Mouse (Mus musculus) skeletal muscle tissue, adult 2 months (tissue): ENCODE results near the gene Dnajc7.
"Not testable (repeated sequence)": the region's sequence is repeated elsewhere in the genome, so short reads cannot be mapped to it uniquely, and the experiment has no call there.

Experiments
- DNase-seq: peaks from one replicate; pipeline ENCODE4 v3.0.0-alpha.2; 2012; ENCODE audit warnings: low read depth, low spot score

The Dnajc7 gene

GRCm38 (mm10) chr11:100619982-100620381 lies at the start of gene Dnajc7:
TSS of gene Dnajc7 (minus strand) at chr11:100620168.
- no peak for DNase-seq

DNA sequence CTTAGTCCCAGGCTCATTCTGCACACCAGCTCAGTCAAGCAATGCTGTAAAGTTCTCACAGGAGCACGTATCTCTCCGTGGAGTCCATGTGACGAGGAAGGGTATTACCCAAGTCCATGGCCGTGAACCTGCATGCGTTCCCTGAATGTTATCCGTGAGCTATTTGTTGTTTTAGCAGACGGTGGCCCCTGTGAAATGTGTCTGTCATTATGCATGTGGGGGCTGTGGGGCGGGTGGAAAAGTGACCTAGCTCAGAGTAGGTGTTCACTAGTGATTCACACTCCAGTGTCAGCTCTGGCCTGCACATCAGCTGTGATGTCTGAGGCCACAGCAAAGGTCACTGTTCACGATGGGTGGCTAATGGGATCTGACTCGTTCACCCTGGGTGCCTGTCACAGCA lies 39.8 kb upstream of the Dnajc7 start:
- no peak for DNase-seq

DNA sequence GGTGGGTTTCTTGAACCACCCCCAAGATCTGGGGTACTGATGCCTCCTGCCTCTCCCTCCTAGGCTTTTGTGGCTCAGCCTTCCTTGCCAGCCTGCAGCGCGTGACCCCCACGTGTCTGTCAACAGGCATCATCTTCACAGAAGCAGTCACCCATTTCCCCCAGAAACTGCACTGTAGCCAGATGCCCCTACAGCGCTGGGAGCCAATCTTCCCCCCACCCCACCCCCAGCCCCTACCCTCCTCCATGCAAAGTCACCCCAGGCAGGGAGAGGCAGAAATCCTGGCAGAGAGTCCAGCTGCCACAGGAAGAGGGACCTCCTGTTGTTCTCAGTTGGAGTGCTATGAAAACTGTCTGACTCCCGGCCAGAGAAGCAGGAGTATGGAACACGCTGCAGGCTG lies 36.5 kb upstream of the Dnajc7 start:
- DNase-seq: no peak

DNA sequence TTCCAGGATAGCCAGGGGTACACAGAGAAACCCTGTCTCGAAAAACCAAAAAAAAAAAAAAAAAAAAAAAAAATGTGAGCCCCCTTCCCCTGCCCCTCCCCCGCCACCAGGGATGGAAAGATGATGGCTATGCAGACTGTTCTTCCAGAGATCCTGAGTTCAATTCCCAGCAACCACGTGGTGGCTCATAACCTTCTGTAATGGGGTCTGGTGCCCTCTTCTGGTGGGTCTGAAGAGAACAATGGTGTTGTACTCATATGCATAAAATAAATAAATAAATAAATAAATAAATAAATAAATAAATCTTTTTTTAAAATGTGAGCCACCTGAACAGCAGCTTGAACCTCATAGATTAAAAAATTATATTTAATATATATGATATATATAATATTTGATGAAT lies 35.6 kb upstream of the Dnajc7 start:
- DNase-seq: not testable (repeated sequence)

GRCm38 (mm10) chr11:100651748-100652147 lies 31.8 kb upstream of the Dnajc7 start:
- DNase-seq: no peak

DNA sequence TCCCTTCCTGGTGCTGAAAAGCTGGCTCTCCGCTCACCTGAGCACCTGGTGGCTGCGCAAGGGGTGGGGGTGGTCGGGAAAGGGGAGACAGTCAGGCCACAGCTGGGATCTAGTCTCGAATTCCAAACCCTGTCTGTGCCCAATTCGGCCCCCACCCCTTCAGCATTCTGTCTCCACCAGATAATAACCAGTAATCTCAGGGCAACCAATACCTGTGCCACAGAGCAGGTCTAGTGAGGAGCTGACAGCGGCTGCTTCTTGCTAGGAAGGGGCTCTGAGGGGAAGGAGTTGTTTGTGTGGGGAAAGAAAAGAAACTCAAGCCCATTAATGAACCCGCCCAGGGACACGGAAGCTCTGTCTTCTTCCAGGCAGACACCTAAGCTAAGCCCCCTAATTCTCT lies 31.2 kb upstream of the Dnajc7 start:
- DNase-seq: no peak

- DNase-seq: no peak
Observed at GRCm38 (mm10) chr11:100648405-100648804, 28.4 kb upstream of the Dnajc7 start.

DNA sequence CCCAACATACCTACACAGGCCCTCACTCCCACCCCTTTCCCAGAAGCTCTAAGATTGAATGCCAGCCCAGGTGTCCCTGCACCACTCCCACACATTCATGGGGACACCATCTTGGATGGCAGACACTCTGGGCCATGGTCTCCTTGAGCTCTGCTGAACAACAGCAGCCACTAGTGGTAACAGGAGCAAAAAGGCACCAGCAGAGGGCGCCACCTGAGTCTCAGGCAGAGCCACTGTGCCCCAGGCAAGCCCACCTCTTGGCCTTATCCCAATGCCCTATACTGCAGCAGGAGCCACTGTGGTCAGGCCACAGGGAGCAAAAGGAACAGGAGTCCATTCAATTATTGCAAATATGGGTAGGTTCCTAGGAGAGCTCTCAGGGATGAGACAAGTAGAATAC lies 26.3 kb upstream of the Dnajc7 start:
- no peak for DNase-seq

- DNase-seq: no peak
Observed at GRCm38 (mm10) chr11:100643612-100644575, 23.9 kb upstream of the Dnajc7 start.

DNA sequence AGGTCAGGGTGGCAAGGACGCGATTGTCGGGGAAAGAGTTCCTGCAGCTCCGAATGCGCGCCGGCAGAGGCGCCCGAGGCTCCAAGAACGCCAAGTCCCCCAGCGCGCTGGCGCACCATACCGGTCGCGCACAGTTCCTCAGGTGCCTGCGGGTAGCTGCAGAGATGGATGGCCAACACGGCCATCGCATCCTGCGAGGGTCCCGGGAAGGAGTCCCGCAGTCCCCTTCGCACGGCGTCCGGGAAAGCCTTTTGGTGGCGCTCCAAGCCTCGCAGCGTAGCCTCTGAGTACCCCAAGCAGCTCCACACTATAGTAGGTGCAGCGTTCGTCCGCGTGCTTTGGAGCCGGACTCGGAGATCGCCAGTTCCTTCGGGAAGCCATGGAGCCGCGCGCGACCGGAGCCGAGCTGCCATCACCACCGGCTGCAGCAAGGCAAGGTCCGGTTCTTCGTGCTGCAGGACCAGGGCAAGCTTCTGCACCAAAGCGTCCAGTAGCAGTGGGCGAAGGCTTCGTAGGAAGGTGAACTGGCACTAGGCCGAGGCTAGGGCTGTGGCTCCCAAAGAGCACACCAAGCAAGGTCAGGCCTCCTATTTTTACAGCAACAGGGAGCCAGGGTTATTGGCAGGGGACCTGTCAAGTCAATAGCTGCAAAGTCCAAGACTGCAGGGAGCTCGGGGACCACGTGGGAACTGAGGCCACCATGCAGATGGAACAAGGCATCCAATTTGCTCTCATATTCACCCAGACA lies 20.4 kb upstream of the Dnajc7 start:
- no peak for DNase-seq

GRCm38 (mm10) chr11:100634530-100634929 lies 14.6 kb upstream of the Dnajc7 start:
- no peak for DNase-seq

DNA sequence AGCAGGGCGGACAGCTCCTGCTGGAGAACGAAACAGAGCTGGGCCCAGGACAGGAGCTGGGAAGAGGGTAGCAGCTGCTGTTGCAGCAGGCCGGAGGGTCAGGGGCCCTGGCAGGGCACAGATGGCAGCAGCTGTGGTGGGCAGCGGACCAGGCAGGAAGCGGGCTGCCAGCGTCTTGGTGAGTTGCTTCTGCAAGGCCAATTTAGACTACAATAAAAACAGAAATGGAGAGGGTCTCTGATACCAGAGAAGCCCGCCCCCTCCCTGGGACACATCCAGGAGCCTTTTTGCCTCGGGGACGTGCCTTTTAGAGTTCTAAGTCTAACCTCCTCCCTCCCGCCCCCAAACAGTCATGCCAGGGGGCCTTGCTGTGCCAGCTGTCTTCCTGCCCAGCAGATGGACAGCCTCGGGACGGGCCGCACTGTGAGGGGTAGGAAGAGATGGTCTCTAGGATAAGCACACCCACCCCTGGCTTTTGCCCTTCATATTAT lies 8.9 kb upstream of the Dnajc7 start:
- no peak for DNase-seq

- DNase-seq: no peak
Observed at GRCm38 (mm10) chr11:100628056-100628455, 8.1 kb upstream of the Dnajc7 start.

DNA sequence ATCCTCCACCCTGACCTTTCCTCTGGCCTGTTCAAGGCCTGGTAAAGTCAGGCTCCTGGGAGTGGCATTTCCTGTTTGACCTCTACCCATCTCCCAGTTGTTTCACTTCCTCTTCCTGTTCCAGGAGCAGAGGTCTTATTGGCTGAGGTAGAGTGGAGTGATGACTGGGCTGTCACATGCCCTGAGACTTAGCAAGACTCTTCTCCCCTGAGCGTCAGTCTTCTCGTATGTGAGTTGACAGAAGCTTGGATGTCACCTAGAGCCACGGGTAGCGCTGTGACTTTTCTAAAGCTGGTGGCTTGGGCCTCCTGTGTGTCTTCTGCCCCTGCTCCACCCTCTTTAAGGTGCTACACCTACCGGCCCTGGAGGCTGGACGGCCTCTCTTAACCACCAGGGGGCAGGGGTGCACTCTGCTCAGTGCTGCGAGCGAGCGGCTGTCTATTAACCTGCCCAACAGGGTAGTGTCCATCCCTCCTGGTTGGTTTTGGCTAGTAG lies 6.8 kb upstream of the Dnajc7 start:
- DNase-seq: peak; percentile 71

DNA sequence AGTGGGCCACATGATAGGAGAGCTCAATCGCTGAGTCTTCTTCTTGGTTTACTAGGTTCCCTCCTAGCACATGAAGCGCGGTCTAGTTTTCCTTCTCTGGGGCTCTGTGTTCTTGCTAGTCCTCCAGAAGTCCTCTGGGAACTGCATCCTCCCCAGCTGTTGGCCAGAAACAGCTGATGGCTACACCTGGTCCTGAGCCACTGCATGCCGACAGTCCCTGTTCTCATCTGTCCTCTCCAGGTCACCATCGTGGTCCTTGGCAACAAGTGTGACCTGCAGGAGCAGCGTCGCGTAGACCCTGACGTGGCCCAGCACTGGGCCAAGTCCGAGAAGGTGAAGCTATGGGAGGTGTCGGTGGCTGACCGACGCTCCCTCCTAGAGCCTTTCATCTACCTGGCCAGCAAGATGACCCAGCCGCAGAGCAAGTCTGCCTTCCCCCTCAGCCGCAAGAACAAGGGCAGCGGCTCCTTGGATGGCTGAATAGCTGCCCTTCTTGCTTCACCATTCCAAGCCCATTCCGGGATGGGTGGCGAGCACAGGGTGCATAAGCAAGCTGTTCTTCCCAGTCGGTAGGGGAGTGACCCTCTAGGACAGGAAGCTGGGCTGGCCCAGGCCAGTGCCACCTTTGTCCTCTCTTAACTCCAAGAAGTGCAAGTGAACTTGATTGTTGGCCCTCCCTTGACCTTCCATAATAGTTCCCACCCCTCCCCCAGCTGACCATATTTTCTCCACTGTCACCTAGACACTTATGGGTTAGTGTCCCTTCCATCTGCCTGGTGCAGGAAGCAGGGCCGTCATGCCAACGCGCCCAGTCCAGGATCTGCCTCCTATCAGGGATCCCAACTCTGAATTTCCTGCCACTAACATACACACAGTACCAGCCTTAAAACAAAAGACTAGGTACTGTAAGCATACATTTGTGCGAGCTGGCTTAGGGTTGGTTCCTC lies 6.1 kb upstream of the Dnajc7 start:
- no peak for DNase-seq

DNA sequence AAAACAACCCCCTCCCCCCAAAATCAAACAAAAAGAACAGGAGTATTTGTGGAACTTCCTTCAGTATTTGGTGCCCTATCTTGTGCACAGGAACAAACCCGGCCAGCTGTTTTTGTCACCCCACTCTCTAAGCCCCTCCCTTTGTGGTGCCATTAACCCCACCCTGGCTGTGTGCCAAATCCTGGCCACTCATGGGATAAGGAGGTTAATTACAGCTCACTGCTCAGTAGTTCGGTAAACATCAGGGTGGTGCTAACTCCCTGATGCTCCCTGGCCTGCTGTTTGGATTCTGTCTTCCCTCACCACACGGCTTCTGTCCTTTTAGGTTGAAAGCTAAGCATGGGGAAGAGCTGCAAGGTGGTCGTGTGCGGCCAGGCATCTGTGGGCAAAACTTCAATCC lies 3.9 kb upstream of the Dnajc7 start:
- no peak for DNase-seq

DNA sequence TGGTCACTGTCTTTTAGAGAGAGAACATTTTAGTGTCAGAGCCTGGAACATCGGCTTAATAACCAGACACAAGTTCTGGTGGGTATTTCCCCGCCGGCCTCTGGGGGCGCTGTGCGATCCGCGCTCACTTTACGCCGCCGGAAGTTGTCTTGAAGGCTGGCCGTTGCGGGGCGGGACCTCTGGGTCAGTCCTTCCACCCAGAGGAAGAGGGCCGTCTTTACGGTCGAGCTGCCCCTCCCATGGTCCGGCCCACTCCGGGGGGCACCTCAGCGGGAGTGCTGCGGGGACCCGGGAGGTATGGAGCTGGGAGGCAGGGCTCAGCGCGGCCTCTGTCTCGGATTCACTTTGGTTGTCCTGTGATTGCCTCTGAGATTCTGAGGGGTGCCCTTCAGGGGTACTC lies 2.7 kb upstream of the Dnajc7 start:
- peak; percentile 92 for DNase-seq

GRCm38 (mm10) chr11:100619485-100619975 lies 438 bp downstream of the Dnajc7 start:
- peak; percentile 91 for DNase-seq

- no peak for DNase-seq
Observed at GRCm38 (mm10) chr11:100618761-100619484, 1.0 kb downstream of the Dnajc7 start, which contains the start of gene Nkiras2. TSS of gene Nkiras2 (plus strand) at chr11:100619244.

DNA sequence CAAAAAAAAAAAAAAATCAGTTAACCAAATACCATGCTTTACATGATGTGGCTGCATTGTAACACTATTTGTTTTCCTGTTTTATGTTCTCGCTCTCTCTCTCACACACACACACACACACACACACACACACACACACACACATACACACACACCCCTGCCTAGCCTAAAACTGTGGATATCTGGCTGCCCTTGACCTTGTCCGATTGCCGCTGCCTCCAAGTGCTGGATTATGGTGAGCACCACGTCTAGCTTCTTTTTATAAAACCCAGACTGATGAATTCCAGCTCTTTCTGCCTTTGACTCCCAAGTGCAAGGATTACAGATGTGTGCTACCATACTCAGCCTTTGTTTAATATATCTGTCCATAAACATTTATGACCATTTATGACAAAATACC lies 2.5 kb downstream of the Dnajc7 start:
- no peak for DNase-seq
